Mouse (Mus musculus) C2C12 (cell line): ENCODE measurements around the gene Ldah. TPM values are rescaled to one million over a fixed set of nuclear protein-coding genes. Genes with fewer than 3 reads are reported as not detected.

Experiments used
- H3K27me3 ChIP-seq: one replicate; pipeline ENCODE4 v1.6.1; 2011; ENCODE audit not compliant: control insufficient read depth, insufficient read depth, insufficient read length
- H3K36me3 ChIP-seq: one replicate; pipeline ENCODE4 v1.6.1; 2011; ENCODE audit not compliant: control insufficient read depth, insufficient read depth
- H3K4me3 ChIP-seq: one replicate; pipeline ENCODE4 v1.5.1; 2011; ENCODE audit warnings: mild to moderate bottlenecking, control low read depth; ENCODE audit not compliant: poor library complexity, insufficient read depth, severe bottlenecking
- H3K79me2 ChIP-seq: one replicate; pipeline ENCODE4 v1.6.1; 2011; ENCODE audit not compliant: control insufficient read depth, insufficient read depth
- H3K79me3 ChIP-seq: one replicate; pipeline ENCODE4 v1.6.1; 2011; ENCODE audit warnings: low read depth, control low read depth
- H3ac ChIP-seq: one replicate; pipeline ENCODE3; 2011; ENCODE audit warnings: low read depth; ENCODE audit not compliant: control insufficient read depth, insufficient read length
- CEBPB ChIP-seq: IDR thresholded peaks from one replicate; pipeline ENCODE4 v1.6.1; 2011; ENCODE audit warnings: low read depth, mild to moderate bottlenecking, control low read depth, moderate library complexity
- CTCF ChIP-seq: IDR thresholded peaks from one replicate; pipeline ENCODE4 v1.5.1; 2011; ENCODE audit not compliant: control insufficient read depth, insufficient read depth, insufficient read length
- FOSL1 ChIP-seq: IDR thresholded peaks from one replicate; pipeline ENCODE4 v1.8.0; 2011; ENCODE audit warnings: mild to moderate bottlenecking, low read length; ENCODE audit not compliant: poor library complexity, insufficient read depth, severe bottlenecking
- MAX ChIP-seq: IDR thresholded peaks from one replicate; pipeline ENCODE4 v1.6.1; 2011; ENCODE audit warnings: mild to moderate bottlenecking, control low read depth
- MYOD1 ChIP-seq: IDR thresholded peaks from one replicate; pipeline ENCODE4 v1.6.1; 2011; ENCODE audit warnings: low read depth; ENCODE audit not compliant: control insufficient read depth, insufficient read length
- MYOG ChIP-seq: IDR thresholded peaks from one replicate; pipeline ENCODE4 v1.6.1; 2011; ENCODE audit not compliant: control insufficient read depth, insufficient read length; ENCODE audit errors: extremely low read depth
- USF1 ChIP-seq: IDR thresholded peaks from one replicate; pipeline ENCODE4 v1.6.1; 2011; ENCODE audit warnings: low read depth, mild to moderate bottlenecking, control low read depth, moderate library complexity
- polyA plus RNA-seq: library from polyadenylated mRNA; unstranded; fragments of >200 nt; fragmentation: generic; extraction: Trizol; gene quantifications from one replicate; pipeline ENCODE4 v1.2.1, GENCODE M21; 2012; ENCODE audit warnings: missing spikeins

Ldah gene
- polyA plus RNA-seq, 1 experiment: 52.7 TPM

DNA sequence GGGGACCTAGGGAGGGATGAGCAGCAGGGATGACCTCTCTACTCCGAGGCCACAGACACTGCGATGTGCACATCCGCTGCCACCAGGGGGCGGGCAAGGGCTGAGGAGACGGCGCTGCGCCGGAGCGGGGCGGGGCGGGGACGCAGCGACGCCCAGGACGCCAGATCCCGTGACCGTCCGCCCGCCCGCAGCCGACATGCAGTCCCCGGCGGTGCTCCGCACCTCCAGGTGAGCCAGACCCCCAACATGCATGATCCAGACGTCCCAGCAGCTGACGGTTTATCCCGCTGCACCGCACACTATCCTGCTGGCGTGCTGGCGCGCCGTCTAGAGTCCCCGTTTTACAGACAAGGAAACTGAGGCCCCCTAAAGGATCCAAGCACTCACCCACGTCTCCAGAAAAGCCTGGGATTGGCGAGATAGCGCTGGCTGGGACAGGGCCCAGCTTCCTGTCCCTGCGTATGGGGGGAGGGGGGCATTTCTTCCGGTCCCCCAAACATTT is 105.4 kb downstream of the Ldah start, which contains the start of gene Hs1bp3:
Gene Hs1bp3, plus strand, starts transcription at position 163 of the 502 bp plus-strand sequence.
- Histone ChIP-seq H3K79me2 (peaks cover 35% of the 10 kb centered on the region), H3ac (peak within 1 kb of the TSS; percentile 66), H3K79me3 (peaks cover 8% of the 10 kb centered on the region), H3K4me3 (peak within 1 kb of the TSS; percentile 56), H3K27me3 (no peaks in the 10 kb centered on the region), H3K36me3 (peaks cover 11% of the 10 kb centered on the region)
- peak; percentile 10 for TF ChIP-seq USF1
- TF ChIP-seq MAX: peak; percentile 12
- TF ChIP-seq MYOG: no peak
- no peak for TF ChIP-seq MYOD1
- no peak for TF ChIP-seq CEBPB
- peak; percentile 97 for TF ChIP-seq CTCF

DNA sequence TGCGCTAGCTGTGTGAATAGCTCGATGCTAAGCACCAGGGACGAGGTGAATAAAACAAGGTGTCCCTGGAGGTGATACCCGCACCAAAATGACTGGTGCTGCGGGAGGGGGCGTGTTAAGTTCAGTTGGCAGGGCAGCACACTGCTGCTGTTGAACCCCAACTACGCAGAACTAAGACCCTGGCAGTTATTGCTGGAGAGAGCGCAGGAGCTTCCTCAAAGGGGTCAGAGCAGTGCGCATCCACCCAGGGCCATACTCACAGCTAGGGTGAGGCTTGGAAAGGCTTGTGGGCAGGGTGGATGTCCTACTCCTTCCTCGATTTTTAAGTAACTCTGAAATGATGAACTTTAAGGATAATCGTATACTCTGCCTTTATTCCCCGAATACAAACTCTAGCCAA is 105.9 kb downstream of the Ldah start:
- Histone ChIP-seq H3ac (peak overlapping the region; percentile 66), H3K79me2 (peaks cover 35% of the 10 kb centered on the region), H3K36me3 (peaks cover 14% of the 10 kb centered on the region), H3K79me3 (peaks cover 8% of the 10 kb centered on the region), H3K4me3 (peak overlapping the region; percentile 56), H3K27me3 (no peaks in the 10 kb centered on the region)
- TF ChIP-seq USF1 (no peak), FOSL1 (no peak), MYOD1 (no peak), CEBPB (no peak), CTCF (no peak), MYOG (no peak), MAX (no peak)

DNA sequence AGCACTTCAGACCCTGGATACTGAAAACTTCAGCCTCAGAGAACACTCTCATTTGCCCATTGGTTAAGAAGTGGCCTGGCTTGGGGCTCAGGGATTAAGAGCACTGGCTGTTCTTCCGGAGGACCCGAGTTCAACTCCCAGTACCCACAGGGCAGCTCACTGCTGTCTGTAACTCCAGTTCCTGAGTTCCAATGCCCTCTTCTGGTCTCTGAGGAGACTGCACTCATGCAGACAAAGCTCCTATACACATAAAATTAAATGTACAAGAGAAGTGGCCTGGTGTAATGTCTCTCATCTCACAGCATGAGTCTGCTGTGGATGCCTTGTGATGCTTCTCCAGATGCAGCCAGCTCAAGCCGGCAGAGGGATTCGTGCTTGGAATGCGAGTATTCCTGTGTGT is 108.6 kb downstream of the Ldah start:
- Histone ChIP-seq H3K4me3 (no peak overlapping the region), H3K27me3 (no peaks in the 10 kb centered on the region), H3K36me3 (peaks cover 24% of the 10 kb centered on the region), H3ac (no peak overlapping the region), H3K79me3 (peaks cover 8% of the 10 kb centered on the region), H3K79me2 (peaks cover 35% of the 10 kb centered on the region)
- TF ChIP-seq MYOG (no peak), MAX (no peak), MYOD1 (no peak), FOSL1 (no peak), CEBPB (no peak), USF1 (no peak), CTCF (no peak)

DNA sequence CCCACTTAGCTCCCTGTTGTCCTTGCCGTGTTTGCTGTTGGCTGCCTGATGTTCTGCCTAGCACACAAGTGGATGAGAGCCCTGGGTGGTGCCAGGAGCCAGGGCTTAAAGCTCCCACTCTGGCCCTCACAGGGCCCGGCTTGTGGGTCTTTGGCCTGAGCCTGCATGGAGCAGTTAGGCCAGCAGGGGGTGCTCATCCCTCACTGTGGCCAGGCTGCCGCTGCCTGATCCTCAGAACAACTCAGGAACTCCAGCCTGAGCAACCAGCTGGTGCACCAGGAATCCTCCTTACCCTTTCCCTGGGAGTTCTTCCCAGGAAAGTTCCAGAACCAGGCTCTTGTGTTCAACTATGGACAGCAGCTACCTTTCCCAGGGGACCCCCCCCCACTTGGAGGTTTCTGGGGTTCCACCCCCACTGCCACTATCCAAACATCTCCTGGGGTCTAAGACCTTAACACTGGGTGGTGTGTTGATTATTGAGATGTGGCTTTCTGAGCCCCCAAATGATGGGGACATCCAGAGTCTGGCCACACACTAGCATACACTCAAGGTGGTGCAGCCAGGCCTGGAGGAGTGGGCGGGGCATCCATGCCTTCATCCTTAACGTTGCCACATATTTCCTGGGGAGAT is 112.3 kb downstream of the Ldah start:
- Histone ChIP-seq H3K27me3 (no peaks in the 10 kb centered on the region), H3ac (no peak overlapping the region), H3K79me3 (peaks cover 2% of the 10 kb centered on the region), H3K36me3 (peaks cover 36% of the 10 kb centered on the region), H3K4me3 (no peak overlapping the region), H3K79me2 (peaks cover 17% of the 10 kb centered on the region)
- no peak for TF ChIP-seq MYOG
- TF ChIP-seq CTCF: peak; percentile 90

DNA sequence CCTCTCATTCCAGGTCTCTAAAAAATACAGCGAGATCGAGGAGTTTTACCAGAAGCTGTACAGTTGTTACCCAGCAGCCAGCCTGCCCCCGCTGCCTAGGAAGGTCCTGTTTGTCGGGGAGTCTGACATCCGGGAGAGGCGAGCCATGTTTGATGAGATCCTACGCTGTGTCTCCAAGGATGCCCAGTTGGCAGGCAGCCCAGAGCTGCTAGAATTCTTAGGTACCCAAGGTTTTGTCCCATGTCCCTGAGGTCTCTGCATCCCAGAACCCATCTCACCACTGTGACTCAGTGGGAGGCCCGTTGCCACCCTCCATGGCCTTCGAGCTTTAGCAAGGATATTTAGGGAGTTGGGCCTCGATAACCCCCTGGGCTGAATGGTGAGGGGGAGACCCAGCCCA is 113.6 kb downstream of the Ldah start:
- Histone ChIP-seq H3K79me3 (no peaks in the 10 kb centered on the region), H3K79me2 (peaks cover 4% of the 10 kb centered on the region), H3K27me3 (no peaks in the 10 kb centered on the region), H3K4me3 (no peak overlapping the region), H3ac (no peak overlapping the region), H3K36me3 (peaks cover 36% of the 10 kb centered on the region)
- TF ChIP-seq USF1: no peak
- TF ChIP-seq MYOD1: no peak
- no peak for TF ChIP-seq CTCF
- no peak for TF ChIP-seq CEBPB
- TF ChIP-seq MAX: no peak
- no peak for TF ChIP-seq MYOG
- TF ChIP-seq FOSL1: no peak

DNA sequence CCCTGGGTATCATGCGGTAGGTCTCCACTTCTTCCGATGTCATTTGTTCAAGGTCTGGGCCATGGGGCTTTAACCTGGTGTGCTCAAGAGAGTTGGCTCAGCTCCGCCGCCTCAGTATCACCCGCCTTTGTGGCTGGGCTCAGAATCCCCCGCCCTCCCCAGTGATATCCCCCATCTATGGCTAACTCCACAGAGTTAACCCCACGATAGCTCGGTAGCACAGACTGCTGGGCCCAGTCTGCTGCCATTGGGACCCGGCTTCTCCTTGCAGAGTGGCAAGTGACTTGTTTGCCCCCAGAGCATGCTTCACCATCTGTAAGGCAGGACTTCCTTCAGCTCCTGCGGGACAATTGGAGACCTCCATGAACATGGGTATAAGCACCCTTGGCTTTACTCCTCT is 116.2 kb downstream of the Ldah start:
- Histone ChIP-seq H3K36me3 (peaks cover 33% of the 10 kb centered on the region), H3K27me3 (no peaks in the 10 kb centered on the region), H3K4me3 (no peak overlapping the region), H3K79me3 (no peaks in the 10 kb centered on the region), H3ac (no peak overlapping the region), H3K79me2 (no peaks in the 10 kb centered on the region)
- TF ChIP-seq MAX: no peak
- TF ChIP-seq CEBPB: no peak
- TF ChIP-seq USF1: no peak
- no peak for TF ChIP-seq FOSL1
- no peak for TF ChIP-seq CTCF
- no peak for TF ChIP-seq MYOD1
- no peak for TF ChIP-seq MYOG
